ENCODE assay signal across 8 mouse cellular contexts in the genomic region with DNA sequence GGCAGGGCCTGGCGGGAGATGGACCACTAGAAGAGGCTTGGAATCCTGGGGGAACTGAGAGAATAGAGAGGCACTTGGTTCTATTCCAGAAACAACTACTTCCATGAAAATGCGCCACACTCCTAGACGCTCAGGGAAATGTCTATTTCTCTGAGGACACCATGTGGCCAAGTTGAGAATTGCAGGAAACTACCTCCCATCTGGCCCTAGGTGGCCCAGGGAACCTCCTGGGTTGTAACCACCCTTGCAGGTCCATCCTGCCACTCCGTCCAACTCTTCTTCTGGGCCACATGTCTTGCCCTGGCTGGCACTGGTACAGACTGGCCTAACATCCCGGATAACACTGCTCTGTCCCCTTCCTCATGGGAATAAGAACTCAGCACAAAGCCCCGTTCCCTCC. TPM values are rescaled to one million over a fixed set of nuclear protein-coding genes. Genes with fewer than 3 reads are reported as not detected.
A peak's percentile ranks its signal among the peaks of the same experiment; 100 is the strongest.
DNase-seq lines count a peak whose midpoint lies in the region; ATAC-seq and TF ChIP-seq lines count a peak whose summit lies in the region.

No protein-coding gene starts in this region.

- no peak overlapping the region for H3K4me2 ChIP-seq in heart, postnatal 0 days (ENCODE audit: low read depth, low read length)

- H3K9ac ChIP-seq in heart, postnatal 0 days (replicated peaks; ENCODE audit: low read depth, low read length) = no peak overlapping the region

- H3K36me3 ChIP-seq in heart, postnatal 0 days (replicated peaks; ENCODE audit: control insufficient read depth, insufficient read depth, low read length) = no peaks in the 10 kb centered on the region

- peaks cover 19% of the 10 kb centered on the region for H3K27me3 ChIP-seq in heart, postnatal 0 days (ENCODE audit: control insufficient read depth, insufficient read depth, low read length)

- peaks cover 4% of the 10 kb centered on the region; the same call in 1 of the 2 replicates for H3K4me1 ChIP-seq in embryonic fibroblast, embryonic 13.5 days (ENCODE audit: control insufficient read depth, insufficient read depth, low read length)
- no peaks in the 10 kb centered on the region for H3K4me1 ChIP-seq in heart, postnatal 0 days (ENCODE audit: control insufficient read depth, insufficient read depth)
- no peaks in the 10 kb centered on the region for H3K4me1 ChIP-seq in lung, adult 2 months (ENCODE audit: control insufficient read depth, insufficient read depth, low read length)
- no peaks in the 10 kb centered on the region for H3K4me1 ChIP-seq in olfactory bulb, adult 2 months (ENCODE audit: control insufficient read depth, insufficient read depth, low read length)

- no peak for TF ChIP-seq POLR2A in embryonic fibroblast, embryonic 13.5 days (IDR thresholded peaks at IDR 0.05; ENCODE audit: low read depth, low read length)
- no peak for TF ChIP-seq POLR2A in lung, adult 2 months (IDR thresholded peaks at IDR 0.05; ENCODE audit: borderline replicate concordance, extremely low read depth, low read depth, low read length)
- TF ChIP-seq POLR2A in olfactory bulb, adult 2 months (IDR thresholded peaks at IDR 0.05; ENCODE audit: insufficient read depth, low read depth, low read length) = no peak

- TF ChIP-seq EP300 in heart, postnatal 0 days (IDR thresholded peaks at IDR 0.05; ENCODE audit: low read depth) = no peak

- H3K27ac ChIP-seq in embryonic fibroblast, embryonic 13.5 days (ENCODE audit: insufficient read depth, low read length) = no peak overlapping the region
- no peak overlapping the region for H3K27ac ChIP-seq in heart, postnatal 0 days (ENCODE audit: low read depth)
- no peak overlapping the region for H3K27ac ChIP-seq in olfactory bulb, adult 2 months (ENCODE audit: insufficient read depth, low read depth, low read length)

- DNase-seq in CD8-positive naive resting alpha-beta T cell, adult 2 months (ENCODE audit: low read depth in 2 of 2, low spot score in 2 of 2) = peak; percentile 18 to 45
- peak; percentile 73 to 81 for DNase-seq in adrenal gland, postnatal 36 days
- DNase-seq in heart, postnatal 0 days (ENCODE audit: low spot score) = peak; percentile 68
- DNase-seq in kidney, postnatal 4 days = peak; percentile 79 to 83
- peak; percentile 65 for DNase-seq in lung, adult 2 months
- DNase-seq in thymus, postnatal 14 days = peak; percentile 64

- WGBS in heart, postnatal 0 days = 16% methylated on average over 6 of the region's 6 CpGs
- WGBS in lung, adult 2 months = 22% methylated on average over 6 of the region's 6 CpGs
- 17% methylated on average over 6 of the region's 6 CpGs for WGBS in olfactory bulb, adult 2 months

- no peak overlapping the region for H3K4me3 ChIP-seq in embryonic fibroblast, embryonic 13.5 days (ENCODE audit: insufficient read depth, low read length)
- H3K4me3 ChIP-seq in heart, postnatal 0 days (ENCODE audit: low read depth, low read length) = no peak overlapping the region
- no peak overlapping the region for H3K4me3 ChIP-seq in lung, adult 2 months (replicated peaks; ENCODE audit: extremely low read depth, low read depth, low read length)
- no peak overlapping the region for H3K4me3 ChIP-seq in olfactory bulb, adult 2 months (ENCODE audit: insufficient read depth, low read depth, low read length)

- 0 out of 2 replicates have a peak, but pooled peaks have one; percentile 1 for TF ChIP-seq CTCF in embryonic fibroblast, embryonic 13.5 days (IDR thresholded peaks at IDR 0.05; ENCODE audit: borderline replicate concordance, insufficient read depth, low read length)
- TF ChIP-seq CTCF in heart, postnatal 0 days (IDR thresholded peaks at IDR 0.05; ENCODE audit: low read depth) = peak; percentile 71
- TF ChIP-seq CTCF in lung, adult 2 months (IDR thresholded peaks at IDR 0.05; ENCODE audit: insufficient read depth, low read length) = peak; percentile 65
- peak; percentile 45; the same call in 1 of the 2 replicates for TF ChIP-seq CTCF in olfactory bulb, adult 2 months (IDR thresholded peaks at IDR 0.05; ENCODE audit: insufficient read depth, low read depth, low read length)

- peak; percentile 59 for ATAC-seq in heart, postnatal 0 days (ENCODE audit: insufficient read depth, low read depth)

- H3K9me3 ChIP-seq in heart, postnatal 0 days (replicated peaks; ENCODE audit: control insufficient read depth, low read length) = no peaks in the 10 kb centered on the region

RNA-seq across cellular contexts. Expression of gene Mesp1, which starts 7.3 kb away (rescaled TPM):
- not detected for total RNA-seq in adrenal gland, postnatal 36 days (2021)
- not detected in 2 replicates for polyA plus RNA-seq in embryonic fibroblast, embryonic 13.5 days (2011; ENCODE audit: insufficient read length, low read depth, missing spikeins)
- not detected in 2 replicates for total RNA-seq in heart, postnatal 0 days (2014; rRNA removed; ENCODE audit: low replicate concordance)
- not detected in 2 replicates for polyA plus RNA-seq in heart, postnatal 0 days (2015; fragmentation: Nextera tagmentation; extraction: Ambion mirVana)
- 18.8 and 27.6 TPM in 2 replicates for polyA plus RNA-seq in lung, adult 2 months (2012; rRNA removed)
- polyA plus RNA-seq in olfactory bulb, adult 2 months (2012; ENCODE audit: insufficient read depth, insufficient read length, low replicate concordance, missing spikeins) = not detected in 2 replicates

RNA-seq across cellular contexts. Expression of gene Mesp2, which starts 24.2 kb away (rescaled TPM):
- total RNA-seq in adrenal gland, postnatal 36 days (2021) = under 1 TPM; 0.26 to 0.79 TPM
- polyA plus RNA-seq in embryonic fibroblast, embryonic 13.5 days (2011; ENCODE audit: insufficient read length, low read depth, missing spikeins) = not detected in 2 replicates
- not detected in 2 replicates for total RNA-seq in heart, postnatal 0 days (2014; rRNA removed; ENCODE audit: low replicate concordance)
- polyA plus RNA-seq in heart, postnatal 0 days (2015; fragmentation: Nextera tagmentation; extraction: Ambion mirVana) = 0.10 and 0.11 TPM in 2 replicates
- 7.6 and 8.6 TPM in 2 replicates for polyA plus RNA-seq in lung, adult 2 months (2012; rRNA removed)
- polyA plus RNA-seq in olfactory bulb, adult 2 months (2012; ENCODE audit: insufficient read depth, insufficient read length, low replicate concordance, missing spikeins) = not detected in 2 replicates

RNA-seq across cellular contexts. Expression of gene Wdr93, which starts 43.3 kb away (rescaled TPM):
- 1 to 10 TPM; 1.6 to 2.0 TPM for total RNA-seq in adrenal gland, postnatal 36 days (2021)
- not detected in 2 replicates for polyA plus RNA-seq in embryonic fibroblast, embryonic 13.5 days (2011; ENCODE audit: insufficient read length, low read depth, missing spikeins)
- total RNA-seq in heart, postnatal 0 days (2014; rRNA removed; ENCODE audit: low replicate concordance) = not detected in 2 replicates
- polyA plus RNA-seq in heart, postnatal 0 days (2015; fragmentation: Nextera tagmentation; extraction: Ambion mirVana) = 0.05 TPM in 1 of 2 replicates, not detected in the other
- 1.7 and 1.8 TPM in 2 replicates for polyA plus RNA-seq in lung, adult 2 months (2012; rRNA removed)
- polyA plus RNA-seq in olfactory bulb, adult 2 months (2012; ENCODE audit: insufficient read depth, insufficient read length, low replicate concordance, missing spikeins) = not detected in 2 replicates

RNA-seq across cellular contexts. Expression of gene Pex11a, which starts 43.4 kb away (rescaled TPM):
- 10 to 100 TPM; 49.2 to 49.3 TPM for total RNA-seq in adrenal gland, postnatal 36 days (2021)
- 3.2 and 7.3 TPM in 2 replicates for polyA plus RNA-seq in embryonic fibroblast, embryonic 13.5 days (2011; ENCODE audit: insufficient read length, low read depth, missing spikeins)
- total RNA-seq in heart, postnatal 0 days (2014; rRNA removed; ENCODE audit: low replicate concordance) = 0.04 and 3.4 TPM in 2 replicates
- polyA plus RNA-seq in heart, postnatal 0 days (2015; fragmentation: Nextera tagmentation; extraction: Ambion mirVana) = 9.4 and 11.6 TPM in 2 replicates
- 17.9 and 18.6 TPM in 2 replicates for polyA plus RNA-seq in lung, adult 2 months (2012; rRNA removed)
- not detected in 2 replicates for polyA plus RNA-seq in olfactory bulb, adult 2 months (2012; ENCODE audit: insufficient read depth, insufficient read length, low replicate concordance, missing spikeins)

RNA-seq across cellular contexts. Expression of gene Plin1, which starts 53.6 kb away (rescaled TPM):
- 100 to 1,000 TPM; 500 to 527 TPM for total RNA-seq in adrenal gland, postnatal 36 days (2021)
- 0.23 TPM in 1 of 2 replicates, not detected in the other for polyA plus RNA-seq in embryonic fibroblast, embryonic 13.5 days (2011; ENCODE audit: insufficient read length, low read depth, missing spikeins)
- total RNA-seq in heart, postnatal 0 days (2014; rRNA removed; ENCODE audit: low replicate concordance) = not detected in 2 replicates
- polyA plus RNA-seq in heart, postnatal 0 days (2015; fragmentation: Nextera tagmentation; extraction: Ambion mirVana) = 0.11 and 0.41 TPM in 2 replicates
- 48.1 and 83.8 TPM in 2 replicates for polyA plus RNA-seq in lung, adult 2 months (2012; rRNA removed)
- polyA plus RNA-seq in olfactory bulb, adult 2 months (2012; ENCODE audit: insufficient read depth, insufficient read length, low replicate concordance, missing spikeins) = not detected in 2 replicates

Comparison
In these comparisons a context has a peak if more than half of its experiments do, and no peak if none do; other contexts are left out.
1. CTCF ChIP-seq: peak in every context shown above with its lines; median percentile 71 in heart, postnatal 0 days; 65 in lung, adult 2 months; 45 in olfactory bulb, adult 2 months; 1 in embryonic fibroblast, embryonic 13.5 days.
2. RNA of gene Mesp1, which starts 7.3 kb away (polyA plus RNA-seq): 18.8 to 27.6 TPM in lung, adult 2 months; not detected in embryonic fibroblast, embryonic 13.5 days, not detected in heart, postnatal 0 days and not detected in olfactory bulb, adult 2 months; every median in the first group is over 10 times any median in the second.
3. Peak in every context shown above with its lines, with median percentiles within 50 percentile points of each other: DNase-seq.